Mouse (Mus musculus): Measurements from ENCODE around the gene Cd5. TPM values are rescaled to one million over a fixed set of nuclear protein-coding genes. Genes with fewer than 3 reads are reported as not detected.

Cd5 gene
- polyA plus RNA-seq, 1 experiment from 2014 or later, result not detected

GRCm38 (mm10) chr19:10771995-10772394 is 33.2 kb upstream of the Cd5 start:
- 64% methylated on average over 7 of the region's 7 CpGs for WGBS (ENCODE audit: insufficient replicate concordance)
- no peak for ATAC-seq

GRCm38 (mm10) chr19:10769429-10770195 is 30.8 kb upstream of the Cd5 start:
- no peak overlapping the region for H3K27ac ChIP-seq
- no peaks in the 10 kb centered on the region for H3K9me3 ChIP-seq (replicated peaks)
- H3K36me3 ChIP-seq, result no peaks in the 10 kb centered on the region
- H3K9ac ChIP-seq, result no peak overlapping the region
- WGBS (ENCODE audit: insufficient replicate concordance), result 54% methylated on average over 12 of the region's 12 CpGs
- no peaks in the 10 kb centered on the region for H3K4me1 ChIP-seq
- no peak for ATAC-seq
- H3K27me3 ChIP-seq (replicated peaks), result no peaks in the 10 kb centered on the region
- H3K4me3 ChIP-seq, result no peak overlapping the region
- no peak overlapping the region for H3K4me2 ChIP-seq

More at GRCm38 (mm10) chr19:10771995-10772394, 33.2 kb upstream of the Cd5 start:
- Histone ChIP-seq H3K4me2 (no peak overlapping the region), H3K9ac (no peak overlapping the region), H3K4me3 (no peak overlapping the region), H3K27me3 (replicated peaks) (0 out of 2 replicates have a peak, but pooled peaks cover 4% of the 10 kb centered on the region), H3K36me3 (no peaks in the 10 kb centered on the region), H3K27ac (no peak overlapping the region), H3K9me3 (replicated peaks) (no peaks in the 10 kb centered on the region), H3K4me1 (no peaks in the 10 kb centered on the region)

- H3K27me3 ChIP-seq (replicated peaks), result no peaks in the 10 kb centered on the region
- no peaks in the 10 kb centered on the region for H3K4me1 ChIP-seq
- H3K9ac ChIP-seq, result no peak overlapping the region
- no peaks in the 10 kb centered on the region for H3K36me3 ChIP-seq
- no peak for ATAC-seq
- no peak overlapping the region for H3K4me3 ChIP-seq
- 52% methylated on average over 6 of the region's 6 CpGs for WGBS (ENCODE audit: insufficient replicate concordance)
- no peak overlapping the region for H3K27ac ChIP-seq
- H3K4me2 ChIP-seq, result no peak overlapping the region
- no peaks in the 10 kb centered on the region for H3K9me3 ChIP-seq (replicated peaks)
These were observed 30.1 kb upstream of the Cd5 start for GRCm38 (mm10) chr19:10768694-10769428.

- Histone ChIP-seq H3K9ac (no peak overlapping the region), H3K9me3 (replicated peaks) (no peaks in the 10 kb centered on the region), H3K36me3 (no peaks in the 10 kb centered on the region), H3K27ac (no peak overlapping the region), H3K4me2 (no peak overlapping the region), H3K27me3 (replicated peaks) (no peaks in the 10 kb centered on the region), H3K4me3 (no peak overlapping the region), H3K4me1 (no peaks in the 10 kb centered on the region)
- 69% methylated on average over 10 of the region's 10 CpGs for WGBS (ENCODE audit: insufficient replicate concordance)
- no peak for ATAC-seq
These were observed 28.8 kb upstream of the Cd5 start for GRCm38 (mm10) chr19:10767631-10768030.

GRCm38 (mm10) chr19:10763381-10764031 is 24.7 kb upstream of the Cd5 start:
- ATAC-seq, result no peak
- Histone ChIP-seq H3K4me3 (no peak overlapping the region), H3K9ac (no peak overlapping the region), H3K9me3 (replicated peaks) (no peaks in the 10 kb centered on the region), H3K27ac (no peak overlapping the region), H3K4me1 (no peaks in the 10 kb centered on the region), H3K27me3 (replicated peaks) (no peaks in the 10 kb centered on the region), H3K4me2 (no peak overlapping the region), H3K36me3 (no peaks in the 10 kb centered on the region)
- WGBS (ENCODE audit: insufficient replicate concordance), result 62% methylated on average over 21 of the region's 21 CpGs

- no peak for ATAC-seq
- Histone ChIP-seq H3K4me2 (no peak overlapping the region), H3K4me3 (no peak overlapping the region), H3K4me1 (0 out of 2 replicates have a peak, but pooled peaks cover 3% of the 10 kb centered on the region), H3K27ac (no peak overlapping the region), H3K9ac (no peak overlapping the region), H3K36me3 (no peaks in the 10 kb centered on the region), H3K9me3 (replicated peaks) (no peaks in the 10 kb centered on the region), H3K27me3 (replicated peaks) (no peaks in the 10 kb centered on the region)
- WGBS (ENCODE audit: insufficient replicate concordance), result 66% methylated on average over 6 of the region's 6 CpGs
These were observed 23.7 kb upstream of the Cd5 start for GRCm38 (mm10) chr19:10762468-10762867.

GRCm38 (mm10) chr19:10761794-10762415 is 23.1 kb upstream of the Cd5 start:
- no peak for ATAC-seq
- Histone ChIP-seq H3K4me2 (no peak overlapping the region), H3K27ac (no peak overlapping the region), H3K27me3 (replicated peaks) (no peaks in the 10 kb centered on the region), H3K9me3 (replicated peaks) (no peaks in the 10 kb centered on the region), H3K4me1 (0 out of 2 replicates have a peak, but pooled peaks cover 3% of the 10 kb centered on the region), H3K36me3 (no peaks in the 10 kb centered on the region), H3K4me3 (no peak overlapping the region), H3K9ac (no peak overlapping the region)
- 64% methylated on average over 8 of the region's 8 CpGs for WGBS (ENCODE audit: insufficient replicate concordance)

- Histone ChIP-seq H3K9me3 (replicated peaks) (no peaks in the 10 kb centered on the region), H3K27ac (no peak overlapping the region), H3K9ac (no peak overlapping the region), H3K36me3 (no peaks in the 10 kb centered on the region), H3K4me1 (0 out of 2 replicates have a peak, but pooled peaks cover 3% of the 10 kb centered on the region), H3K4me3 (no peak overlapping the region), H3K27me3 (replicated peaks) (no peaks in the 10 kb centered on the region), H3K4me2 (no peak overlapping the region)
- no peak for ATAC-seq
- WGBS (ENCODE audit: insufficient replicate concordance), result 56% methylated on average over 9 of the region's 9 CpGs
These were observed 21.4 kb upstream of the Cd5 start for GRCm38 (mm10) chr19:10759983-10760831.

- H3K9me3 ChIP-seq (replicated peaks), result no peaks in the 10 kb centered on the region
- ATAC-seq, result no peak
- no peak overlapping the region for H3K27ac ChIP-seq
- 0 out of 2 replicates have a peak, but pooled peaks cover 3% of the 10 kb centered on the region for H3K4me1 ChIP-seq
- H3K4me2 ChIP-seq, result no peak overlapping the region
- H3K27me3 ChIP-seq (replicated peaks), result no peaks in the 10 kb centered on the region; the same call in 1 of the 2 replicates
- no peaks in the 10 kb centered on the region for H3K36me3 ChIP-seq
- no peak overlapping the region for H3K9ac ChIP-seq
- no peak overlapping the region for H3K4me3 ChIP-seq
These were observed 20.7 kb upstream of the Cd5 start for GRCm38 (mm10) chr19:10759525-10759924.

GRCm38 (mm10) chr19:10758708-10759107 is 19.9 kb upstream of the Cd5 start:
- Histone ChIP-seq H3K9me3 (replicated peaks) (no peaks in the 10 kb centered on the region), H3K36me3 (no peaks in the 10 kb centered on the region), H3K27ac (no peak overlapping the region), H3K27me3 (replicated peaks) (no peaks in the 10 kb centered on the region; the same call in 1 of the 2 replicates), H3K4me3 (no peak overlapping the region), H3K4me1 (0 out of 2 replicates have a peak, but pooled peaks cover 3% of the 10 kb centered on the region), H3K4me2 (no peak overlapping the region), H3K9ac (no peak overlapping the region)
- no peak for ATAC-seq
- WGBS (ENCODE audit: insufficient replicate concordance), result 57% methylated on average over 6 of the region's 6 CpGs

GRCm38 (mm10) chr19:10757526-10757925 is 18.7 kb upstream of the Cd5 start:
- H3K27me3 ChIP-seq (replicated peaks), result no peaks in the 10 kb centered on the region; the same call in 1 of the 2 replicates
- 54% methylated on average over 2 of the region's 2 CpGs for WGBS (ENCODE audit: insufficient replicate concordance)
- no peaks in the 10 kb centered on the region for H3K36me3 ChIP-seq
- no peak overlapping the region for H3K9ac ChIP-seq
- 0 out of 2 replicates have a peak, but pooled peaks cover 3% of the 10 kb centered on the region for H3K4me1 ChIP-seq
- no peak overlapping the region for H3K27ac ChIP-seq
- H3K4me3 ChIP-seq, result no peak overlapping the region
- ATAC-seq, result no peak
- H3K4me2 ChIP-seq, result no peak overlapping the region
- no peaks in the 10 kb centered on the region for H3K9me3 ChIP-seq (replicated peaks)
